Mouse (Mus musculus): ENCODE results near the gene Ascc1.
A peak's percentile ranks its signal among the peaks of the same experiment; 100 is the strongest.

The Ascc1 gene

GRCm38 (mm10) chr10:60016223-60016622 is 13.6 kb downstream of the Ascc1 start:
- DNase-seq (ENCODE audit: inconsistent age in 2 of 2, low spot score in 1 of 2): no peak

DNA sequence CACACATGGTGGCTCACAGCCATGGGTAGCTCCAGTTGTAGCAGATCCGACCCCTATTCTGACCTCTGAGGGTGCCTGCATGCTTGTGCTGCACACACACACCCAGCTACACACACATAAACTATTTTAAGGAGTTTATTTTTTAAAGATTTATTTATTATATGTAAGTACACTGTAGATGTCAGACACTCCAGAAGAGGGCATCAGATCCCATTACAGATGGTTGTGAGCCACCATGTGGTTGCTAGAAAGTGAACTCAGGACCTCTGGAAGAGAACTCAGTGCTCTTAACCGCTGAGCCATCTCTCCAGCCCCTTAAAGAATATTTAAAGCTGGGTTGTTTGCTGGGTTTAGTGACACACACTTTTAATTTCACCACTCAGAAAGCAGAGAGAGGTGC is 16.7 kb downstream of the Ascc1 start:
- no peak for DNase-seq (ENCODE audit: inconsistent age in 2 of 2, low spot score in 1 of 2)

GRCm38 (mm10) chr10:60023751-60024150 is 21.1 kb downstream of the Ascc1 start:
- DNase-seq (ENCODE audit: inconsistent age in 2 of 2, low spot score in 1 of 2): no peak

GRCm38 (mm10) chr10:60026759-60027395 is 24.3 kb downstream of the Ascc1 start:
- no peak for DNase-seq (ENCODE audit: inconsistent age in 2 of 2, low spot score in 1 of 2)

DNA sequence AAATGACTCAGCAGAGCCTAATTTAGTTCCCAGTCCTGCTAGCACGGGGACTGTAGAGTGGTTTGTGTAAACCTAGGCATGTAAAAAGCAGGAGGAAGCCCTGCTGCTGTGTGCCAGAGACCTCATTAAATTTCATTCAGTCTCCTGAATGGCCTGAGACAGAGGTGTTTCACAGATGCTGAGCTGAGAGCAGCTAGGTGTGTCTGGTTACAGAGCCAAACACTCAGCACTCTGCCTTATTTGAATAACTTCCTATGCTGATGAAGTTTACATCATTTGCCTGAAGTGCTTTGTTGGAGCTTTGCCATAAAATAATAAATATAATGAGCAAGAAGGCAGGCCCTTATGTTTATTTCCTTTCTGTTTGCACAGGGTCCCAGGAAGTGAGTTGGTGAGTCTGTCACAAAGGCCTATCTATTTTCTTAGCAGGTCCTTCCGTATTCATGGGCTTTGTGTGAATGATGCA is 25.0 kb downstream of the Ascc1 start:
- no peak for DNase-seq (ENCODE audit: inconsistent age in 2 of 2, low spot score in 1 of 2)

GRCm38 (mm10) chr10:60028181-60028580 is 25.6 kb downstream of the Ascc1 start:
- DNase-seq (ENCODE audit: inconsistent age in 2 of 2, low spot score in 1 of 2): peak in 1 of 2 experiments; percentile 59

GRCm38 (mm10) chr10:60028979-60029378 is 26.4 kb downstream of the Ascc1 start:
- peak in 1 of 2 experiments; percentile 63 for DNase-seq (ENCODE audit: inconsistent age in 2 of 2, low spot score in 1 of 2)

DNA sequence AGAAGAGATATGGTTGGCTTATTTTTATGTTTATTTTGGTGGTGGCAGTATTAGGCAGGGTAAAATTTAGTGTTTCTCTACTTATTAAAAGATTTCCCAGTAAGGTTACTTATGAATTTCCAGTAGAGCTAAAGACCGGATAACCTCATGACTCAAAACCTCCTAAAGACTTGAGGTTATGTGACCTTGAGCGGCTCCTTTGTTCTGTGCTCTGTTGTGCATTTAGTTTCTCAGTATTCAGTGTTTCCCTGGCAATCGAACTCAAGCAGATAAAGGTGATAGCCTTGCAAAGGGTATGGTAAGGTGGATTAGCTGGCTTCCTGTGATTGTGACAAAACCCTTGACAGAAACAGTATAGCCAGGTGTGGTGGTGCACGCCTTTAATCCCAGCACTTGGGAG is 26.8 kb downstream of the Ascc1 start:
- DNase-seq (ENCODE audit: inconsistent age in 2 of 2, low spot score in 1 of 2): peak in 1 of 2 experiments; percentile 55

- peak; percentile 50 to 77 for DNase-seq (ENCODE audit: inconsistent age in 2 of 2, low spot score in 1 of 2)
Observed at GRCm38 (mm10) chr10:60031562-60031961, 29.0 kb downstream of the Ascc1 start.

DNA sequence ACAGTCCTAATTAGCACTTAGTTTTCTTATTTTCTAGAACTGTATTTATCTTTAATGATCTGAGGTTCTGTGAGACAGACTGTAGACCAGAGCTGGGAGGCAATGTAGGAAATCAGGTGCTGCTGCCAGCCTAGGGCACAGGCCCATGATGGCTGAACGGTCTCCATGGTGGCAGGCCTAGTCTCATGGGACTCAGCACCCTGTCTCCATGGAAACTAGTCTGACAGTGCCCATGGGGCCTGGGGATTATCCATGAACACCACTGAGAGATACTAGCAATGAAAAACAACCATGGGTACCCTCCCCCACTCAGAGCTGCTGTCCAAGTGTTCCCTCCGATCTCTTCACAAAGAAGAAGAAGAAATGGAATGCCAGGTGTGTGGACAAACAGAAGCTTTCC is 29.4 kb downstream of the Ascc1 start:
- DNase-seq (ENCODE audit: inconsistent age in 2 of 2, low spot score in 1 of 2): no peak

DNA sequence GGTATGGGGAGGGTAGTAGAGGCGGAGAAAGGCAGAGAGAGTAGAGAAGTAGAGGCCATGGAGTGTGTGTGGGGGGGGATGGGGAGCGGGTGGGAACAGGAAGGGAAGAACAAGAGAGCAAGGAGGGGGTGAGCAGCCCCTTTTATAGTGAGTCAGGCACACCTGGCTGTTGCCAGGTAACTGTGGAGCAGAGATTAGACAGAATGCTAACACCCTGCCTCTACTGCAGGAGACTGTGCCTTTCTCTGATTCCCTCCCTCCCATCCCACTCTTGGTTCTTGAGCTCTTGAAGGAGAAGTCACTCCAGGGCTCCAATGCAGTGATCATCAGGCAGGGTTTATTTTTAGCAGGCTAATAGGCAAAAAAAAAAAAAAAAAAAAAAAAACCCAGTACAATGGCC is 30.0 kb downstream of the Ascc1 start:
- DNase-seq (ENCODE audit: inconsistent age in 2 of 2, low spot score in 1 of 2): no peak

DNA sequence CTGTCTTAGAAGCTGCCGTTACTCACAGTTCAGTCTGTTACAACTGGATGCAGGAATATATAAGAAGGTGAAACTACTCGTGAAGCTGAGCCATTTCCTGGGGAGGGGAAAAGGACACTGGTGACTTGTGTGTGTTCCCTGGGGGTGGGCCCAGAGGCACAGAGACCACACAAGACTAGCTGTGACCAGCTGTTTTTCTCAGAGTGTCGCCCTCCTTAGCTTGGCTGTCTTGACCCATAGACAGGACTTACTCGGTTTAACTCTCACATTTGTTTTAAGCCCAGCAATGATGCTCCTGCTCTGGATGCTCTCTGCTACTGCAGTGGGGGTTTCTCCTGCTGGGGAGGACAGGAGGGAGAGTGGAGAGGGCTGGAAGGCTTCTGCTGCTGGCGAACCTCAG is 30.5 kb downstream of the Ascc1 start:
- no peak for DNase-seq (ENCODE audit: inconsistent age in 2 of 2, low spot score in 1 of 2)

GRCm38 (mm10) chr10:60034621-60035020 is 32.0 kb downstream of the Ascc1 start:
- DNase-seq (ENCODE audit: inconsistent age in 2 of 2, low spot score in 1 of 2): peak; percentile 58 to 70

DNA sequence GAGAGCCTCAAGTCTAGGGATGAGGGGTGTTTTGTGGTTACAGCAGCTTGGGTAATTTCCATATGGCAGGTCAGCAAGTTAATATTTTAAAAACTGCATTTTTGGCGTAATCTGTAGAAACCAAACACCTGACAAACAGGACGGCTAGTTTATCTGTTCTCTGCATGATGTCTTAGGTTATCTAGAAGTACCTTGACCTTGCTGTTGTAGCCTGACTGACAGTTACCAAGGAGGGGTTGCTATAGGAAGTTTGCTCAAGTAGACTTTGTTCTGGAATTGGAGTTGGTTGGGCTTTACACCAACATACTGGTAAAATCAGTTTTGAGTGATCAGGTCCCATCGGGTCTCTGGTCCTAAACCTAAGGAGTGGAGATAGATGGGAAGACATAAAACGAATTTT is 33.1 kb downstream of the Ascc1 start:
- no peak for DNase-seq (ENCODE audit: inconsistent age in 2 of 2, low spot score in 1 of 2)

DNA sequence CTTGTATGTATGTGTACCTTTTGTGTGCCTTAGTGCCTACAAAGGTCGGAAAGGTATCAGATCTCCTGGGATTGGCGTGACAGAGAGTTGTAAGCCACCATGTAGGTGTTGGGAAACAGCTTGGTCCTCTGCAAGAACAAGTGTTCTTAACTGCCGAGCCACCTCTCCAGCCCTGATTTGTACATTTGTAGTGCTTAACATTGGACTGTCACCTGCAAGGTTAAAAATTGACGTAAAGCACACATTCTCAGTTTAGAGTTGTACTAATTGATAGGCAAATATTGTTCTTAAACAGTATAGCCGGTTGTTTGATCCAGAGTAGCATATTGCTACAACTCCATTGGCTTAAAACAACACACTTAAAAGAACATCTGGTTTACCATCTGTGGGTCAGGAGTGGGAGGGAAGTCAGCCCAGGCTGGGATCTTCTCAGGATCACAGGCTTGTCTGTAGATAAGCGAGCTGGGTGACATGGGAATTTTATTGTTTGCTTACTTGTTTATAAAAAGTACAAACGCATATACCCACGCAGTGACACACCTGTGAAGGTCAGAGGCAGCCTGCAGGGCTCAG is 39.8 kb downstream of the Ascc1 start:
- DNase-seq (ENCODE audit: inconsistent age in 2 of 2, low spot score in 1 of 2): no peak

GRCm38 (mm10) chr10:60046696-60047095 is 44.1 kb downstream of the Ascc1 start:
- no peak for DNase-seq (ENCODE audit: inconsistent age in 2 of 2, low spot score in 1 of 2)

DNA sequence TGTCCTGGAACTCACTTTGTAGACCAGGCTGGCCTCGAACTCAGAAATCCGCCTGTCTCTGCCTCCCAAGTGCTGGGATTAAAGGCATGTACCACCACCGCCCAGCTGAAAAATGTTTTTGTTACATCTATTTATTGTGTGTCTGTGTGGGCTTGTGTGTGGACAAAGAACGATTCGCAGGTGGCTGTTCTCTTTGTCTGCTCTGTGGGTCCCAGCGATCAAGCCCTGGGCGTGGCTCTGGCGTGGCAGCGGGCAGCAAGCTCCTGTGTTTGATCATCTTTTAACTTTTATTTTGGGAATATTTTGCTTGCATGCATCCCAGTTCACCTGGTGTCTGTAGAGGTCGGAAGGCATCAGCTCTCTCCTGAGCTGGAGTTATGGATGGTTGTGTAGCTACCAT is 48.0 kb downstream of the Ascc1 start:
- DNase-seq (ENCODE audit: inconsistent age in 2 of 2, low spot score in 1 of 2): no peak

DNA sequence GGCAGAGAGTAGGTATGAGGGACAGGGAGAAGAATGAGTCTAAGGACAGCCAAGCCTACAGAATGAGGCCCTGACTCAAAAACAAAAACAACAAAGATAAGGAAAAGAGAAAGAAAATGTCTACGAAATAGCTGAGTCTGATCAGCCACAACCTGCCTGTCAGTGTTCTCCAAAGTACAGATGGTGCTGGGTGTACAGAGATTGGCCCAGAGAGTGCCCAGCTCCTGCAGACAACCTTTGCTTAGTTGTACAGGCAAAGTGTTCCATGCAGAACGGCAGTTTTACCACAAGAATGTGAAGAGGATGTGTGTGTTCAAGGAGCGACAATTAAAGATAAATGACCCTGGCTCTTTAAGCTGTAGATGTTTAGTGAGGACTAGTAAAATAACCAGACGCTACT is 50.5 kb downstream of the Ascc1 start:
- no peak for DNase-seq (ENCODE audit: inconsistent age in 2 of 2, low spot score in 1 of 2)

DNA sequence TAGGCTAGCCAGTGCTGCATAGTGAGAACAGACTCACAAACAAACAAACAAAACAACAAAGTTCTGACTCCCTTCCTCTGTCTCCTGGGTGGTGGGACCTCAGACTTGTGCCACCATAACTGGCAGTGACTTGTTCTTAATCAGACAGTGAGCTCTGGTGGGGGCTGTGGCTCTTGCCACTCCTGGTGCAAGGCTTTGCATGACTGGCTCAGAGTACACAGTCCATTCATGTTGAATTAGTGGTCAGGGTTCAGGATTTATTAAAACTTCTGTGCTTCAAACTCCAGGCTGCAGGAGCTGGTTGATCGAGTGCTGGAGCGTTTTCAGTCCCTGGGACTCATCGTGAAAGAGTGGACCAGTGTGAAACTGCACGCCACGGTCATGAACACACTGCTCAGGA is 59.6 kb downstream of the Ascc1 start:
- DNase-seq (ENCODE audit: inconsistent age in 2 of 2, low spot score in 1 of 2): no peak

DNA sequence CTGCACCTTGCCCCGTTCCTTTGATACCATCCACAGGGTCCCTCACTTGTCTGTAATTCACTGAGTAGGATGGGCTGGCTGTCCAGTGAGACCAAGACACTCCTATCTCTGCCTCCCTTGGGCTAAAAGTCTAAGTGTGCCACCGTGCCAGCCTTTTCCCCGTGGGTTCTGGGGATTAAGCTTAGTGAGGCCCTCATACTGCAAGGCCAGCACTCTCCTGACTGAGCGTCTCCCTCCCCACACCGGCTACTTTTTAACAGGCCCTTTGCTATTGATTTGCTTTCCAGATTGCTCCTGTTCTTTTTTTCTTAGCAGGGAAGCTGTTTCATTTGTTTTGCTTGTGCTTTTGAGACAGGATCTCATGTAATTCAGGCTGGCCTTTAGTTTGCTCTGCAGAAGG is 60.3 kb downstream of the Ascc1 start:
- DNase-seq (ENCODE audit: inconsistent age in 2 of 2, low spot score in 1 of 2): peak in 1 of 2 experiments; percentile 65

DNA sequence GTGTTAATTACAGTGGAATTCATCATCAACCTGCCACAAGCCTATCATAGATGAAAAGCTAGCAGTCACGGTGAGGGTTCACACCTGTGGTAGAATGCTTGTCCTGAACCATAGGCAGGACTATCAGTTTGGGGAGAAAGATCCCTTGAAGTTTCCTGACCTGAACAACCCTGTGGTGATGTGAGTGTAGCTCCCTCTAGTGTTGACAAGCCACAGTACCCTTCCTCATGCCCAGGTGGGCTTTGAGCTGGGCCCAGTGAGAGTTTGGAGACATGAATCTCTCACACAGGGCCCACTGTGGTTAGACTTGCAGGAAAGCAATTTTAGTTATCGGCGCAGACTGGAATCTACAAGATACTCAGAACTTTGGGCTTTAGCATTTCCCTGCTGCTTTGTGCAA is 63.9 kb downstream of the Ascc1 start:
- DNase-seq (ENCODE audit: inconsistent age in 2 of 2, low spot score in 1 of 2): peak; percentile 46 to 79

DNA sequence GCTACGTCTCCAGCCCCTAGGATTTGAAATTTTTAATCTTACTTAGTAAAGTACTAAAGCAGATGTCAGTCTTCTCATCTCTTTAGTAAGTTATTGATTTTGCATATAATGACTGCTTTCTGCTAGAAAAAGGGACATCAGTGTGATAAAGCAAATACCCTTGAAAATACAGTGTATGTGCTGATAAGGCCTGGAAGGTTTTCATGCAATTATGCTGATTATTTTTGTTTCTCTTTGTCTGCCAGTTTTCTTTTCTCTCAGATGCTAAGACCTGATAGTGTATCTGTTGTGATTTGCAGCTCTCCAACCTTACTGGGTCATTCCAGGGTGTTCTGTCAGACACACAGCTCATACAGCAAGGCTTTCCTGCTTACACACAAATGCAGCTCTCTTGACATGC is 72.6 kb downstream of the Ascc1 start:
- no peak for DNase-seq (ENCODE audit: inconsistent age in 2 of 2, low spot score in 1 of 2)

GRCm38 (mm10) chr10:60077226-60077625 is 74.6 kb downstream of the Ascc1 start:
- peak in 1 of 2 experiments; percentile 41 for DNase-seq (ENCODE audit: inconsistent age in 2 of 2, low spot score in 1 of 2)
